Mouse (Mus musculus) brown adipose tissue, adult 24 weeks (tissue): ENCODE measurements around the gene Kcnn1. TPM values are rescaled to one million over a fixed set of nuclear protein-coding genes. Genes with fewer than 3 reads are reported as not detected.

Experiments used
- H3K27ac ChIP-seq: fragments of 200-500 bp; replicated peaks from 2 replicates; pipeline ENCODE4 v1.5.1; 2012; ENCODE audit warnings: low read depth, mild to moderate bottlenecking, low read length
- H3K4me1 ChIP-seq: fragments of 200-500 bp; 2 replicates; pipeline ENCODE4 v1.6.1; 2012; ENCODE audit warnings: low read length, mixed read lengths; ENCODE audit not compliant: control insufficient read depth, insufficient read depth, insufficient read length
- H3K4me3 ChIP-seq: fragments of 200-500 bp; 2 replicates; pipeline ENCODE4 v1.5.1; 2012; ENCODE audit warnings: low read depth, mild to moderate bottlenecking, low read length, moderate library complexity; ENCODE audit not compliant: insufficient read depth
- polyA plus RNA-seq: library from polyadenylated mRNA; stranded (reverse); fragments of >200 nt; gene quantifications from 2 replicates; pipeline ENCODE4 v1.2.4, GENCODE M21; 2012; ENCODE audit not compliant: missing spikeins, insufficient read depth, insufficient read length

Gene Kcnn1
- polyA plus RNA-seq, 1 experiment, result 5.8 TPM

DNA sequence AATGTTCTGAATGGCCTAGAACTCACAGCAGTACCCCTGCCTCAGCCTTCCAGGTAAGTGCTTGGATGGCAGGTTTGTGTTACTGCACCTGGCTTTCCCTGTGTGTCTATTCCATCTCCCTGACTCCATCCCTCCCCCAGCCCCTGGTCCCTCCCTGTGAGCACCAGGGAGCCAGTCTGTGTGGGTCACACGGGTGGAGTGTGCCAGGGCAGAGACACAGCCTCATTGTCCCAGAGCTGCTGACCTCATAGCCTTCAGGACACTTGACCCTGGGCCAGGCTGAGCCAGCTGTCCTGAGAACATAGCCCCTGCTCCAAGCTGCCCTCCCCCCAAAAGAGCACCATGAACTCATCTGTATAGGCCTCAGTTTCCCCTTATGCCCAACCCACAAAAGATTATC is 55.8 kb downstream of the Kcnn1 start:
- Histone ChIP-seq H3K27ac (no peak overlapping the region), H3K4me3 (no peak overlapping the region), H3K4me1 (no peaks in the 10 kb centered on the region)

DNA sequence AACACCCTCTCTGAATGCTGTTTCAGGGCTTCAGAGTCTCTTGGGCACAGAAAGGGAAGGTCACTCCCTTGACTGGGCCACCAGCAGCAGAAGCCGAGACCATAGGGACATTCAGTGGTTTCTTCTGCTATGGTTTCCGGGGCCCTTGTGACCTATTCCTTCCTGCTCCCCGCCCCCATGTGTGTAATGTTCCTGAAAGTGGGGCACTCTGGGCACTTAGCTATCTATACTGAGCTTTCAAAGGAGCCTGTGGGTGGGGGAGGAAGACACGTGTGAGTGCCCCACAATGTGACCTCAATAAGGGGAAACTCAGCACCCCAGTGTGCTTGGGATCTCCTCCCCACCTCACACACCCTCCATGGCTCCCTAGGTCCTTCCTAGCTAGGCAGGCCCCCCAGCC is 56.5 kb downstream of the Kcnn1 start:
- Histone ChIP-seq H3K4me3 (no peak overlapping the region), H3K27ac (peak overlapping the region; percentile 0; the same call in 1 of the 2 replicates), H3K4me1 (no peaks in the 10 kb centered on the region)

DNA sequence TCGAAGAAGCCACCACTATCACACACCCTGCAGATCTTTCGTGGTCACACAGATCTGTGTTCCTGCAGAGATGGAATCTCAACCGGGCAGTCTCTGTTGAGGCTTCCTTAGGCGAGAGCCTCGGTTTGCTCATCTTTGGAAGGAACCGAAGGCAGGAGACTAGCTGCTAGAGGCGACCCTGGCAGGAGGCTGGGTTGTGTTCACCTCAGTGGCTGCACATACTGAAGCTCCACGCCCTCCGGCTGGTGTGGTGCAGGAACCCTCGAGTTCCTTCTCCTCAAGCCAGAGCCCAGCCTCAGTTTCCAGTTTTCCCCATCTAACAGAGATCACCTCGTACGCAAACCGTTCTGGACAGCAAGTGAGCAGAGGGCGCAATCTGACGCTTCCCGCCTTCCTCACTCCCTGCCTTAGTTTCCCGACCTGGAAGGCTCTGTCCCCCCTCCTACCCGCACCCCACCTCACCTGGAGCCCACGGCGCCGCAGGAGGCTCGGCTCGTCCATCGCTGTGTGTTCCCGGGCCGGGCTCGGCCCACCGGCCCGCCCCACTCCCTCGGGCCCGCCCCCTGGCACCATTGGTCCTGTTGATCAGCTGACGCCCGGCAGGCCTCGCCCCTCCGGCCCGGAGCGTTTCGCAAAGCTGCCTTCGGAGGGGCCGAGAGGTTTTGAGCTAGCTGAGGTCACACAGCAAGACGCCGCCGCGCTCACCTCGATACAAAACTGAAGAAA is 58.4 kb downstream of the Kcnn1 start, which contains the start of gene Mast3:
Gene Mast3, minus strand, starts transcription at position 574 of the 726 bp plus-strand sequence.
- Histone ChIP-seq H3K4me1 (no peaks in the 10 kb centered on the region), H3K27ac (no peak within 1 kb of the TSS), H3K4me3 (peak within 1 kb of the TSS; percentile 73)

GRCm38 (mm10) chr8:70803761-70804480 is 59.1 kb downstream of the Kcnn1 start:
- H3K4me1 ChIP-seq, result no peaks in the 10 kb centered on the region
- no peak overlapping the region for H3K27ac ChIP-seq
- peak overlapping the region; percentile 73 for H3K4me3 ChIP-seq

- H3K27ac ChIP-seq, result no peak overlapping the region
- no peak overlapping the region for H3K4me3 ChIP-seq
- no peaks in the 10 kb centered on the region for H3K4me1 ChIP-seq
These were observed 60.1 kb downstream of the Kcnn1 start for GRCm38 (mm10) chr8:70802786-70803510.

GRCm38 (mm10) chr8:70801830-70802229 is 61.2 kb downstream of the Kcnn1 start:
- no peak overlapping the region for H3K27ac ChIP-seq
- no peaks in the 10 kb centered on the region for H3K4me1 ChIP-seq
- H3K4me3 ChIP-seq, result no peak overlapping the region

- H3K4me1 ChIP-seq, result no peaks in the 10 kb centered on the region
- no peak overlapping the region for H3K4me3 ChIP-seq
- no peak overlapping the region for H3K27ac ChIP-seq
These were observed 61.9 kb downstream of the Kcnn1 start for GRCm38 (mm10) chr8:70801156-70801555.

DNA sequence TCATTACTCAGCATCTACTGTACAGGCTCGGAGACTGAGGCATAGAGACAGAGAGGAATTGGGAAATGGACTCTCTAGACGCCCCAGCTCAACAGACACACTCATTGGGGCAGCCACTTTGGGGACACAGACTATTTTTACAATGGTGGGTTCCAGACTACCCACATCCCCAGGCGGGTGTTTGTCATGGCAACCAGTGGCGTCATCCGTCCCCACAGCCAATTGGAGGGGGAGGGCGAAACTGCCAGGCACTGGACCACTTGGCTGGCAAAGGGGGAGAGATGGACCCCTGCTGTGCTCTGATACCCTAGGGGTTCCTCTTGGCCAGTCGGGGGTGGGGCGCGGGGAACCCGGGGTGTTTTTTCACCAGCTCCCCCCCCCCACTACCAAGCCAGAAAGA is 62.4 kb downstream of the Kcnn1 start:
- H3K4me3 ChIP-seq, result no peak overlapping the region
- no peaks in the 10 kb centered on the region for H3K4me1 ChIP-seq
- no peak overlapping the region for H3K27ac ChIP-seq

DNA sequence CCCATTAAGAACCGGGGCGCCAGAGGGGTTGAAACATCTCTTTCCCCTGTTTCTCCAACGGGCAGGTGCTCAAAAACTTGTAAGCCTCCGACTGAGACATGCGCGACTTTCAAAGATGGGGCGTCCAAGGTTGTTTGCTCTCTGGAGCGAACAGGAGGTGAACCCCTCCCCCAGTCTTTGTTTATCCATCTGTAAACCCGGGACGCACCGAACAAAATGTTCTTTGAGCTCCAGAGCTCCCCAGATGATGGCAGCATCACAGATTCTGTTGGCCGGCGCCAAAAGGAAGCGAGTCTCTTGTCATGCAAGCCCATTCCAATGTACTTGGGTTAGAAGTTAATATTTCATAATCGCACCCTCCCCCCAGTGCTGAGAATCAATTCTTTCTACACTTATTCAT is 64.8 kb downstream of the Kcnn1 start:
- H3K27ac ChIP-seq, result no peak overlapping the region

GRCm38 (mm10) chr8:70797081-70798070 is 65.7 kb downstream of the Kcnn1 start:
- H3K4me3 ChIP-seq, result peak overlapping the region; percentile 60
- peaks cover 6% of the 10 kb centered on the region; the same call in 1 of the 2 replicates for H3K4me1 ChIP-seq
- no peak overlapping the region for H3K27ac ChIP-seq

More for the DNA sequence above, 64.8 kb downstream of the Kcnn1 start:
- Histone ChIP-seq H3K4me3 (no peak overlapping the region), H3K4me1 (no peaks in the 10 kb centered on the region)

DNA sequence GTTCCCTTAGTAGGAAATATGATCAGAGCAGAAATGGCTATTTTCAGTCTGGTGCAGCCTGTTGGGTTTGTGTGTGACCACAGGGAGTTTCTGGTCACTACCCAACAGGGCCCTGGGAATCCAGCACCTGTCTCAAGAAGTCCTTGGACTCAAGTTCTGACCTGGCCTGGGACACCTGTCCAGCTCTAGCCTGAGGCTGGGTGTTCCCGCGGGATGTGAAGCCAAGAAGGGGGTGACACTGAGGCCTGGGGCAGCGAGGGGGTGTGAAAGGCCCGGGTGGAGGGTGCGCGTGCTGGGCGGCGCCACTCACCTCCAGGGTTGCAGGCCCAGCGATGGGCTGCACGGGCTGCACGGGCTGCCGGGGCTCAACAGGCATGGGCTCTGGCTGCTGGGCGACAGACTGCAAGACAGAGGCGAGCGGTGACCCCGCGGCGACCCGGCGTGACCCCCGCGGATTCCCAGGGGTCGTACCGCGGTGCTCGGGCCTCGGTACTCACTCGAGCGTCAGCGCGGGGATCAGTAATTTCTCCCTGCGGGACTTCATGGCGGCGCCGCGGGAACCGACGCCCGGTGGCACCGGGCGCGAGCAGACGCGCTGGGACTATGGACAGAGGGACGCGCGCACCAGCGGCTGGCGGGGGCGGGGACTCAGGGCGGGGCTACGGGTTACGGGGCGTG is 66.5 kb downstream of the Kcnn1 start:
- H3K4me1 ChIP-seq, result peaks cover 9% of the 10 kb centered on the region
- peak overlapping the region; percentile 60 for H3K4me3 ChIP-seq
- no peak overlapping the region for H3K27ac ChIP-seq

DNA sequence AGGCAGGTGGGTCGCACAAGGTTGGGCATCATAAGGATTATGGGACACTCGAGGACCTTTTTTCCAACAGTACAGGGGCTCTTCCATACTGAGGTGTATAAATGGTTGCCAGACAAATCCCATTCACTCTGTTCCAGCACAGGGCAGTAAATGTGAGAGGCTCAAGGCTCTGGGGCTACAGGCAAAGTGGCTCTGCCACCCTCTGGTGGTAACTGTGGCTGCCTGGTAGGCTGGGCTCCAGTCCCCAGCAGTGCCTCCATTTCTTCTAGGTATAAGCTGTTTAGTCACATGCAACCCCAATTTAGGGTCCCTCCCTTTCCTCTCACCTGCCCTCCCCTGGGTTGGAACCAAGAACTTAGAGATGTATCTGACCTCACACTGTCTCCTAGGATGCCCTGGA is 67.7 kb downstream of the Kcnn1 start:
- Histone ChIP-seq H3K4me1 (peaks cover 14% of the 10 kb centered on the region), H3K4me3 (no peak overlapping the region), H3K27ac (no peak overlapping the region)

DNA sequence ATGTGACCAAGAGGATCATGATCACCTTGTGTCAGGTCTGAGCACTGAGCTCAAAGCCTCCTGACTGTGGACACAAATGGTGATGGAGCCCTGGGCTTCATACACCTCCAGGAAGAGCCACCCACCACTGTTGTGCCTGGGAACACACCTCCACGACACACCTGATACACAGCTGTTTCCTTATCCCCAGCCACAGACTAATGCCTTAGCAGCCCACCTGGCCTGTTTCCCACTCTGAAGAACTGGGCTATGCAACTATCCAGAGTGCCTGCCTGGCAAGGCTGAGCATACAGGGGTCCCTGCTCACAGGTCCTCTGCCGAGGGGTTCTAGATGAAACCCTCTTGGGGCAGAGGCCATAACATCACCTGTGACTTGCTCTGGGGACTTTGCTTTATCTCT is 68.8 kb downstream of the Kcnn1 start:
- Histone ChIP-seq H3K4me3 (no peak overlapping the region), H3K27ac (no peak overlapping the region), H3K4me1 (peaks cover 14% of the 10 kb centered on the region)

- Histone ChIP-seq H3K4me3 (peak overlapping the region; percentile 83), H3K4me1 (peaks cover 14% of the 10 kb centered on the region), H3K27ac (no peak overlapping the region)
These were observed 70.4 kb downstream of the Kcnn1 start for GRCm38 (mm10) chr8:70792700-70793099.
